Mouse (Mus musculus) CH12.LX (cell line): ENCODE data around the gene Aars. TPM values are rescaled to one million over a fixed set of nuclear protein-coding genes. Genes with fewer than 3 reads are reported as not detected.

Experiments used
- DNase-seq: peaks from one replicate; pipeline ENCODE4 v3.0.0-alpha.2; 2013; ENCODE audit errors: extremely low read depth
- H3K27ac ChIP-seq: 2 replicates; pipeline ENCODE4 v1.5.1; 2012; ENCODE audit warnings: low read depth, mild to moderate bottlenecking, control low read depth, moderate library complexity; ENCODE audit not compliant: insufficient read depth
- H3K27me3 ChIP-seq: replicated peaks from 2 replicates; pipeline ENCODE3; 2012; ENCODE audit warnings: inconsistent platforms
- H3K36me3 ChIP-seq, 2 experiments: replicated peaks in 1 of 2; 2 replicates each; pipeline versions ENCODE3 to v1.6.1; 2012; ENCODE audit warnings: inconsistent platforms in 1 of 2, low read length in 1 of 2, mild to moderate bottlenecking in 1 of 2, mixed read lengths in 1 of 2, moderate library complexity in 1 of 2; ENCODE audit not compliant: control insufficient read depth in 1 of 2, insufficient read depth in 1 of 2
- H3K4me1 ChIP-seq, 2 experiments: 2 replicates each; pipeline ENCODE4 v1.6.1; 2012; ENCODE audit warnings: inconsistent platforms in 1 of 2, moderate library complexity in 1 of 2; ENCODE audit not compliant: insufficient read depth in 2 of 2, control insufficient read depth in 1 of 2
- H3K4me2 ChIP-seq: 2 replicates; pipeline ENCODE4 v1.6.1; 2012; ENCODE audit warnings: low read depth, mild to moderate bottlenecking, control low read depth; ENCODE audit not compliant: poor library complexity, insufficient read depth, severe bottlenecking
- H3K4me3 ChIP-seq, 3 experiments: fragments of 150-350 bp in 1 of 3; sonication (generic) in 1 of 3; replicated peaks in 1 of 3; 2 replicates each; pipeline versions ENCODE3 to v1.5.1; 2011 to 2012; ENCODE audit warnings: low read depth in 2 of 3, low read length in 2 of 3, mild to moderate bottlenecking in 2 of 3, moderate library complexity in 2 of 3, control low read depth in 1 of 3, improper control_type of control experiment in 1 of 3, inconsistent platforms in 1 of 3, mixed read lengths in 1 of 3; ENCODE audit not compliant: poor library complexity in 1 of 3
- H3K79me2 ChIP-seq: replicated peaks from 2 replicates; pipeline ENCODE4 v1.6.1; 2012; ENCODE audit warnings: mild to moderate bottlenecking, moderate library complexity; ENCODE audit not compliant: control insufficient read depth, poor library complexity, insufficient read depth, severe bottlenecking; ENCODE audit errors: extremely low read depth
- H3K9ac ChIP-seq: 2 replicates; pipeline ENCODE4 v1.6.1; 2012; ENCODE audit warnings: low read depth, mild to moderate bottlenecking, control low read depth, moderate library complexity; ENCODE audit not compliant: insufficient read depth
- H3K9me3 ChIP-seq: replicated peaks from 2 replicates; pipeline ENCODE3; 2012; ENCODE audit warnings: low read length, inconsistent platforms, mixed read lengths
- BHLHE40 ChIP-seq: IDR thresholded peaks from 2 replicates; pipeline ENCODE4 v1.6.1; 2011; ENCODE audit warnings: mild to moderate bottlenecking, low read depth, low read length, improper control_type of control experiment
- CHD1 ChIP-seq: IDR thresholded peaks from 2 replicates; pipeline ENCODE4 v1.6.1; 2012; ENCODE audit warnings: low read depth, low read length, improper control_type of control experiment, inconsistent platforms
- CHD2 ChIP-seq: IDR thresholded peaks from 2 replicates; pipeline ENCODE4 v1.6.1; 2011; ENCODE audit warnings: low read length, improper control_type of control experiment
- CTCF ChIP-seq, 2 experiments: IDR thresholded peaks in 1 of 2; conservative IDR thresholded peaks in 1 of 2; 2 replicates each; pipeline ENCODE4 v1.5.1; 2011 to 2012; ENCODE audit warnings: low read depth in 2 of 2, low read length in 2 of 2, improper control_type of control experiment in 1 of 2, inconsistent platforms in 1 of 2, mild to moderate bottlenecking in 1 of 2, moderate library complexity in 1 of 2
- E2F4 ChIP-seq: IDR thresholded peaks from 2 replicates; pipeline ENCODE4 v1.6.1; 2011; ENCODE audit warnings: low read depth, low read length, improper control_type of control experiment; ENCODE audit not compliant: insufficient replicate concordance
- ELF1 ChIP-seq: IDR thresholded peaks from 2 replicates; pipeline ENCODE4 v1.6.1; 2014; ENCODE audit warnings: low read depth, mild to moderate bottlenecking, inconsistent platforms, low read length, improper control_type of control experiment
- EP300 ChIP-seq: IDR thresholded peaks from 2 replicates; pipeline ENCODE4 v1.6.1; 2011; ENCODE audit warnings: low read length, improper control_type of control experiment
- ETS1 ChIP-seq: conservative IDR thresholded peaks from 2 replicates; pipeline ENCODE4 v1.6.1; 2012; ENCODE audit warnings: low read depth, mild to moderate bottlenecking, inconsistent platforms, low read length, improper control_type of control experiment, moderate library complexity
- GABPA ChIP-seq: IDR thresholded peaks from 2 replicates; pipeline ENCODE4 v1.6.1; 2012; ENCODE audit warnings: low read depth, low read length, improper control_type of control experiment, inconsistent platforms; ENCODE audit not compliant: insufficient replicate concordance
- HCFC1 ChIP-seq: IDR thresholded peaks from 2 replicates; pipeline ENCODE4 v1.6.1; 2012; ENCODE audit warnings: low read depth, mild to moderate bottlenecking, inconsistent platforms, low read length, improper control_type of control experiment
- IRF4 ChIP-seq: IDR thresholded peaks from 2 replicates; pipeline ENCODE4 v1.6.1; 2014; ENCODE audit warnings: low read depth, mild to moderate bottlenecking, inconsistent platforms, low read length, improper control_type of control experiment
- JUN ChIP-seq: IDR thresholded peaks from 2 replicates; pipeline ENCODE4 v1.6.1; 2011; ENCODE audit warnings: low read depth, mild to moderate bottlenecking, low read length, improper control_type of control experiment, moderate library complexity; ENCODE audit not compliant: insufficient read depth
- JUND ChIP-seq: conservative IDR thresholded peaks from 2 replicates; pipeline ENCODE4 v1.6.1; 2011; ENCODE audit warnings: low read depth, low read length, improper control_type of control experiment
- KAT2A ChIP-seq: IDR thresholded peaks from 2 replicates; pipeline ENCODE4 v1.6.1; 2012; ENCODE audit warnings: low read length, improper control_type of control experiment, inconsistent platforms; ENCODE audit not compliant: insufficient replicate concordance
- MAFK ChIP-seq: IDR thresholded peaks from 2 replicates; pipeline ENCODE4 v1.6.1; 2011; ENCODE audit warnings: low read length, improper control_type of control experiment; ENCODE audit not compliant: insufficient replicate concordance
- MAX ChIP-seq: IDR thresholded peaks from 2 replicates; pipeline ENCODE4 v1.6.1; 2011; ENCODE audit warnings: low read length, improper control_type of control experiment
- MAZ ChIP-seq: IDR thresholded peaks from 2 replicates; pipeline ENCODE4 v1.6.1; 2012; ENCODE audit warnings: low read depth, mild to moderate bottlenecking, inconsistent platforms, low read length, improper control_type of control experiment, moderate library complexity
- MEF2A ChIP-seq: IDR thresholded peaks from 2 replicates; pipeline ENCODE4 v1.6.1; 2014; ENCODE audit warnings: low read depth, mild to moderate bottlenecking, inconsistent platforms, low read length, improper control_type of control experiment, borderline replicate concordance
- MXI1 ChIP-seq: IDR thresholded peaks from 2 replicates; pipeline ENCODE4 v1.6.1; 2011; ENCODE audit warnings: mild to moderate bottlenecking, low read depth, low read length, improper control_type of control experiment
- MYC ChIP-seq: IDR thresholded peaks from 2 replicates; pipeline ENCODE4 v1.6.1; 2011; ENCODE audit warnings: low read depth, mild to moderate bottlenecking, improper control_type of control experiment, low read length
- NELFE ChIP-seq: IDR thresholded peaks from 2 replicates; pipeline ENCODE4 v1.6.1; 2011; ENCODE audit warnings: low read depth, low read length, improper control_type of control experiment
- NRF1 ChIP-seq: IDR thresholded peaks from 2 replicates; pipeline ENCODE4 v1.6.1; 2014; ENCODE audit warnings: low read depth, mild to moderate bottlenecking, inconsistent platforms, low read length, improper control_type of control experiment, moderate library complexity
- PAX5 ChIP-seq: IDR thresholded peaks from 2 replicates; pipeline ENCODE4 v1.6.1; 2012; ENCODE audit warnings: low read length, inconsistent platforms, mixed read lengths
- POLR2A ChIP-seq: IDR thresholded peaks from 2 replicates; pipeline ENCODE4 v1.6.1; 2011; ENCODE audit warnings: low read depth, mild to moderate bottlenecking, improper control_type of control experiment, low read length
- POLR2AphosphoS2 ChIP-seq: IDR thresholded peaks from 2 replicates; pipeline ENCODE4 v1.6.1; 2011; ENCODE audit warnings: low read depth, low read length, improper control_type of control experiment
- RAD21 ChIP-seq: IDR thresholded peaks from 2 replicates; pipeline ENCODE4 v1.6.1; 2011; ENCODE audit warnings: low read depth, mild to moderate bottlenecking, low read length, improper control_type of control experiment, moderate library complexity
- RCOR1 ChIP-seq: conservative IDR thresholded peaks from 2 replicates; pipeline ENCODE4 v1.6.1; 2012; ENCODE audit warnings: low read depth, mild to moderate bottlenecking, inconsistent platforms, low read length, improper control_type of control experiment
- SIN3A ChIP-seq: IDR thresholded peaks from 2 replicates; pipeline ENCODE4 v1.6.1; 2012; ENCODE audit warnings: low read length, improper control_type of control experiment, inconsistent platforms
- SMC3 ChIP-seq: IDR thresholded peaks from 2 replicates; pipeline ENCODE4 v1.6.1; 2011; ENCODE audit warnings: low read depth, low read length, improper control_type of control experiment
- TBP ChIP-seq: conservative IDR thresholded peaks from 2 replicates; pipeline ENCODE4 v1.6.1; 2011; ENCODE audit warnings: low read depth, low read length, improper control_type of control experiment
- TCF12 ChIP-seq: IDR thresholded peaks from 2 replicates; pipeline ENCODE4 v1.6.1; 2014; ENCODE audit warnings: low read depth, mild to moderate bottlenecking, inconsistent platforms, low read length, improper control_type of control experiment
- UBTF ChIP-seq: IDR thresholded peaks from 2 replicates; pipeline ENCODE4 v1.6.1; 2012; ENCODE audit warnings: low read depth, mild to moderate bottlenecking, inconsistent platforms, low read length, improper control_type of control experiment, moderate library complexity
- USF1 ChIP-seq: IDR thresholded peaks from 2 replicates; pipeline ENCODE4 v1.6.1; 2014; ENCODE audit warnings: low read depth, mild to moderate bottlenecking, inconsistent platforms, low read length, improper control_type of control experiment
- USF2 ChIP-seq: conservative IDR thresholded peaks from 2 replicates; pipeline ENCODE4 v1.6.1; 2011; ENCODE audit warnings: low read depth, low read length, improper control_type of control experiment
- ZC3H11A ChIP-seq: IDR thresholded peaks from 2 replicates; pipeline ENCODE4 v1.6.1; 2012; ENCODE audit warnings: low read depth, mild to moderate bottlenecking, inconsistent platforms, low read length, improper control_type of control experiment
- ZKSCAN1 ChIP-seq: IDR thresholded peaks from 2 replicates; pipeline ENCODE4 v1.6.1; 2012; ENCODE audit warnings: low read depth, inconsistent platforms, low read length, improper control_type of control experiment, borderline replicate concordance
- ZMIZ1 ChIP-seq: IDR thresholded peaks from 2 replicates; pipeline ENCODE4 v1.6.1; 2012; ENCODE audit warnings: low read depth, mild to moderate bottlenecking, inconsistent platforms, low read length, improper control_type of control experiment
- ZNF384 ChIP-seq: IDR thresholded peaks from 2 replicates; pipeline ENCODE4 v1.6.1; 2012; ENCODE audit warnings: low read depth, low read length, improper control_type of control experiment, inconsistent platforms
- dilution Hi-C: fragments of 300-500 bp; cut with MboI; formaldehyde crosslinking; loops from 2 replicates; pipeline ENCODE4 v1.14.3; 2020; ENCODE audit warnings: low sequenced_read_pairs; ENCODE audit not compliant: extremely low pct_unique_long_range_greater_than_20kb, extremely low pct_ligation_motif_present
- in situ Hi-C: fragments of 300-500 bp; cut with MboI; formaldehyde crosslinking; loops from 3 replicates; pipeline ENCODE4 v1.14.3; 2019; ENCODE audit warnings: low sequenced_read_pairs, low pct_ligation_motif_present, low pct_unique_long_range_greater_than_20kb, mixed read lengths
- polyA plus RNA-seq: library from polyadenylated mRNA; unstranded; fragments of >175 nt; gene quantifications from 2 replicates; pipeline ENCODE4 v1.2.1, GENCODE M21; 2012; ENCODE audit warnings: low read depth; ENCODE audit not compliant: insufficient read length
- total RNA-seq, 2 experiments: library from RNA; depleted of rRNA; stranded (reverse); fragments of 300-350 nt in 1 of 2; fragments of >200 nt in 1 of 2; gene quantifications; 2 replicates each; pipeline ENCODE4 v1.2.3; 2012 to 2014

Aars gene
- total and polyA plus RNA-seq, 3 experiments = 81.9 to 142 (median 130) TPM

- DNase-seq = peak; percentile 88
- Histone ChIP-seq H3K79me2 (0 out of 2 replicates have a peak, but pooled peaks cover 4% of the 10 kb centered on the region), H3K36me3 (peaks cover 0 to 10% of the 10 kb centered on the region in 2 experiments), H3K4me3 (peak overlapping the region; percentile 84 to 95 (median 90)), H3K27me3 (no peaks in the 10 kb centered on the region), H3K4me1 (peaks cover 0 to 17% of the 10 kb centered on the region in 2 experiments; a peak in 2 of 4 replicates), H3K9me3 (no peaks in the 10 kb centered on the region), H3K27ac (peak overlapping the region; percentile 43), H3K4me2 (peak overlapping the region; percentile 94; the same call in 1 of the 2 replicates), H3K9ac (peak overlapping the region; percentile 75)
- in situ Hi-C loops = no loop called here
- no peak for TF ChIP-seq CHD1
- TF ChIP-seq ELF1 = peak; percentile 88
- TF ChIP-seq ZC3H11A = no peak
- TF ChIP-seq BHLHE40 = no peak; the same call in 1 of the 2 replicates
- no peak for TF ChIP-seq MAZ
- peak; percentile 73 for TF ChIP-seq NELFE
- no peak for TF ChIP-seq USF2
- no peak for TF ChIP-seq E2F4
- TF ChIP-seq ZKSCAN1 = no peak
- TF ChIP-seq NRF1 = no peak
- peak; percentile 29; the same call in 1 of the 2 replicates for TF ChIP-seq MAX
- TF ChIP-seq ZMIZ1 = no peak; the same call in 1 of the 2 replicates
- TF ChIP-seq IRF4 = 0 out of 2 replicates have a peak, but pooled peaks have one; percentile 43
- TF ChIP-seq SIN3A = peak; percentile 97
- no peak for TF ChIP-seq SMC3
- no peak for TF ChIP-seq USF1
- TF ChIP-seq JUND = no peak
- TF ChIP-seq ETS1 = no peak
- TF ChIP-seq EP300 = no peak
- TF ChIP-seq RAD21 = no peak
- TF ChIP-seq TBP = peak; percentile 70; the same call in 1 of the 2 replicates
- peak; percentile 53; the same call in 1 of the 2 replicates for TF ChIP-seq UBTF
- no peak for TF ChIP-seq PAX5
- TF ChIP-seq TCF12 = peak; percentile 83
- TF ChIP-seq MEF2A = peak; percentile 35; the same call in 1 of the 2 replicates
- no peak for TF ChIP-seq CHD2
- TF ChIP-seq CTCF (conservative IDR thresholded peaks at IDR 0.05 in 1 of 2, IDR thresholded peaks at IDR 0.05 in 1 of 2; ENCODE audit: low read depth in 2 of 2, low read length in 2 of 2) = no peak
- no peak for TF ChIP-seq JUN
- no peak for TF ChIP-seq MAFK
- TF ChIP-seq MXI1 = peak; percentile 91
- peak; percentile 30; the same call in 1 of the 2 replicates for TF ChIP-seq GABPA
- TF ChIP-seq HCFC1 = peak; percentile 90
- 0 out of 2 replicates have a peak, but pooled peaks have one; percentile 65 for TF ChIP-seq POLR2AphosphoS2
- peak; percentile 78 for TF ChIP-seq POLR2A
- no peak for TF ChIP-seq RCOR1
- TF ChIP-seq MYC = no peak
- peak; percentile 78; the same call in 1 of the 2 replicates for TF ChIP-seq KAT2A
- TF ChIP-seq ZNF384 = no peak
- dilution Hi-C loops = no loop called here
These were observed 5.5 kb upstream of the Aars start for GRCm38 (mm10) chr8:111027391-111027937.
